Mouse (Mus musculus): ENCODE data around the gene Colq.

DNA sequence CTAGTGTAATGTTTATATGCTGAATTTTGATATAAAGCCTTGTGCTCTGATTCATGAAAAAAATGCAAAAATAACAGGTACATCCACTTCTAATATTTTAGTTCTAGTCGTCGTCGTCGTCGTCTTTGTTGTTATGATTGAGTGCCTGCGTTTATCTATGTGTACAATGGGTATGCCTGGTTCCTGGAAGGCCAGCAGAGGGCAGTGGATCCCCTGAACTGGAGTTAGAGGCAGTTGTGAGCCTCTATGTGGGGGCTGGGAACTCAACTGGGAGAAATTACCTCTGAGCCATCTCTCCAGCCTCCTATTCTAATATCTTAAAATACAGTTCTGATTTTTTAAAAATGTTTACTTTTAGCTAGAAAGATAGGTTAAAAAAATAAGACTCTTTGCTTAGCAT, 14.4 kb upstream of the Colq start:
- TF ChIP-seq POLR2A (IDR thresholded peaks at IDR 0.05; ENCODE audit: borderline replicate concordance, control insufficient read depth, low read depth, low read length) (no peak), CTCF (IDR thresholded peaks at IDR 0.05; ENCODE audit: control insufficient read depth, insufficient read depth, low read length) (peak; percentile 43; the same call in 1 of the 2 replicates)
